Mouse (Mus musculus) stomach, embryonic 16.5 days (tissue): ENCODE measurements around the gene Hsd17b11. TPM values are rescaled to one million over a fixed set of nuclear protein-coding genes. Genes with fewer than 3 reads are reported as not detected.

ENCODE experiments used
- ATAC-seq: fragments of 200-750 bp; cut with Nextera tagmentation; 2 replicates; pipeline ENCODE4 v1.8.0; 2017; ENCODE audit warnings: moderate number of reproducible peaks, moderate TSS enrichment; ENCODE audit not compliant: insufficient read depth, low FRiP score
- H3K27ac ChIP-seq: fragments of 300-500 bp; sonication (generic); 2 replicates; pipeline ENCODE4 v1.5.1; 2014; ENCODE audit warnings: low read length
- H3K27me3 ChIP-seq: fragments of 300-500 bp; sonication (generic); 2 replicates; pipeline ENCODE4 v1.6.1; 2014; ENCODE audit warnings: low read length, control low read depth, mixed read lengths; ENCODE audit not compliant: control insufficient read depth, insufficient read depth
- H3K36me3 ChIP-seq: fragments of 300-500 bp; sonication (generic); 2 replicates; pipeline ENCODE4 v1.6.1; 2014; ENCODE audit warnings: low read length; ENCODE audit not compliant: control insufficient read depth, insufficient read depth
- H3K4me1 ChIP-seq: fragments of 300-500 bp; sonication (generic); 2 replicates; pipeline ENCODE4 v1.6.1; 2014; ENCODE audit warnings: low read length, control low read depth, mixed read lengths; ENCODE audit not compliant: control insufficient read depth, insufficient read depth
- H3K4me2 ChIP-seq: fragments of 300-500 bp; sonication (generic); 2 replicates; pipeline ENCODE4 v1.6.1; 2014; ENCODE audit warnings: low read depth, low read length, mixed read lengths
- H3K4me3 ChIP-seq: fragments of 300-500 bp; sonication (generic); replicated peaks from 2 replicates; pipeline ENCODE4 v1.5.1; 2014; ENCODE audit warnings: mild to moderate bottlenecking, low read length
- H3K9ac ChIP-seq: fragments of 300-500 bp; sonication (generic); 2 replicates; pipeline ENCODE4 v1.6.1; 2014; ENCODE audit warnings: low read length
- H3K9me3 ChIP-seq: fragments of 300-500 bp; sonication (generic); replicated peaks from 2 replicates; pipeline ENCODE4 v1.6.1; 2016; ENCODE audit warnings: low read length, control low read depth; ENCODE audit not compliant: control insufficient read depth
- WGBS: fragments of 180-500 bp; shearing (Covaris S2); extraction: QIAGEN DNeasy Blood & Tissue Kit; methylation state at CpG from one replicate; pipeline ENCODE4 v1.1.7; 2014; 5-methylcytosine and 5-hydroxymethylcytosine counted together
- polyA plus RNA-seq: library from polyadenylated mRNA; unstranded; fragments of >200 nt; fragmentation: Nextera tagmentation; extraction: Ambion mirVana; gene quantifications from 2 replicates; pipeline ENCODE4 v1.2.1, GENCODE M21; 2015

Hsd17b11 gene
- polyA plus RNA-seq: 7.0 and 7.8 TPM in 2 replicates

DNA sequence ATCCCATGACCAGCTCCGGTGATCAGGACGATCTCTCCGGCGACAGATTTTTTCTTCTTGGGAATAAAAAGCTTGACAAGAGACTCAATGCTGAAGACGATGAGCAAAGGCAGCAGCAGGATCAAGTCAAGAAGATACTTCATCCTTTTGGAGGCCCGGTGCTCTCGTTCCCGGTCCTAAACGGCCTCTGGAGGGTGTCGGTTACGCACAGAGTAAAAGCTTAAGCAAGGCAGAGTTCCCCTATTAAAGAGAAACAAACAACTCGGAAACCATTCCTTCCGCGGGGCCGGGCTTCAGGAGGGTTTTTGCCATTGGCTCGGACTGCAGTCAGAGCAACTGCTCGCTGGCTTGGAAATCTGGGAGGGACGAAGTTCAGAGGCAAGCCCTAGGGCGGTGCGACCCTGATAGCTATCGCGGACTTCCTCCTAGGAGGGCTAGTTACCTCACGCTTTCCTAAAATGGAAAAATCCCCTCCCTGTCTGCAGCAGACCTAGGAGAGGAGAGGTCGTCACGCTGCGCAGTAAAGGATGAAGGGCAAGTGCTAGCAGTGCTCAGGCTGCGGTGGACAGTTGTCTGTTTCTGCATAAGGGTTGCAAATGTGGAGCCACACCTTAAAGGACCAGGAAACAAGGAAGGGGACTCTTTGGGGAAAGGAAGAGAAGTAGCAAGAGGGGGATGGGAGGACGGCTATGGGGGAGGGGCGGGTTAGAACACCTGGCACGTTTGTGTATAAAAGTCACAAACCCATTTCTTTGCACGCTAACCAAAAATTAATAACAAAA, at the start of gene Hsd17b11:
TSS of gene Hsd17b11 (minus strand) at position 323 of the 782 bp plus-strand sequence.
- H3K36me3 ChIP-seq: no peaks in the 10 kb centered on the region
- no peaks in the 10 kb centered on the region for H3K9me3 ChIP-seq
- H3K4me3 ChIP-seq: peak within 1 kb of the TSS; percentile 57
- peak within 1 kb of the TSS; percentile 76 for H3K4me2 ChIP-seq
- H3K27ac ChIP-seq: peak within 1 kb of the TSS; percentile 92
- peaks cover 34% of the 10 kb centered on the region for H3K4me1 ChIP-seq
- 1% methylated on average over 31 of the region's 31 CpGs for WGBS
- H3K9ac ChIP-seq: peak within 1 kb of the TSS; percentile 75
- no peaks in the 10 kb centered on the region for H3K27me3 ChIP-seq
- peak; percentile 96 for ATAC-seq

DNA sequence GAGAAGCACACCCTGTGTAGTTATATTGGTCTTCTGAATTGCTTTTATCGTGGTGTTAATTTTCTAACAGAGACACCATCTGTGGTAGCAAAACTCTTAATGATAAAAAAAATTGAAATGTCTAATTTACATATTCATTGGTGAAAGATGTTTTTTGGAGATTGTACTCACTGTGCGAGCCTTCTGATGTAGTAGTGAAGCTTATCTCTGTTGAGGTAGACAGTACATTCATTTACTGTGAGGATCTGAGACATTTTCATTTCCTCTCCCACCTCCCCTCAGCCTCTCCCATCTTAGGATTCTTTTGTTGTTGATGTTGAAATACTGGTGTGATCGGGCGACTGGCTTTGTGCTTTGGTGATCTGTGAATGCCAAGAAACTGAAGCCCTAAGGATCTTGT, 49.3 kb upstream of the Hsd17b11 start:
- 75% methylated on average over 4 of the region's 4 CpGs for WGBS
- Histone ChIP-seq H3K4me3 (no peak overlapping the region), H3K27me3 (no peaks in the 10 kb centered on the region), H3K36me3 (no peaks in the 10 kb centered on the region), H3K4me1 (peaks cover 5% of the 10 kb centered on the region; the same call in 1 of the 2 replicates), H3K27ac (no peak overlapping the region), H3K9me3 (no peaks in the 10 kb centered on the region), H3K9ac (no peak overlapping the region), H3K4me2 (no peak overlapping the region)
- ATAC-seq: no peak

DNA sequence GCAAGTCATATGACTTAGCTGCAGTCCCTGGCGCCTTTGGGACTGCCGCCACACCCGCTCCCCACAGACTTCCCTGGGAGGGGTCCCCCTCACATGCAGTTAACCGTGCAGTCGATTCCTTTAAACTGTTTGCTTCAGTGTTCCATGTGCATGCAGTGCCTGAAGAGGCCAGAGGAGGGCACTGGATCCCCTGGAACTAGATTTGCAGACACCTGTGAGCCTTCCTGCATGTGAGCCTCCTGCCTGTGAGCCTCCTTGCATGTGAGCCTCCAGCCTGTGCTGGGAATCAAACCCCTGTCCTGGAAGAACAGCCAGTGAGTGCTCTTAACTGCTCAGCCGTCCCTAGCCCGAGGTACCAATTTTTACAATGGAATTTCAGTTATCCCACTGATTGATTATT, 47.0 kb upstream of the Hsd17b11 start:
- H3K36me3 ChIP-seq: peaks cover 4% of the 10 kb centered on the region

DNA sequence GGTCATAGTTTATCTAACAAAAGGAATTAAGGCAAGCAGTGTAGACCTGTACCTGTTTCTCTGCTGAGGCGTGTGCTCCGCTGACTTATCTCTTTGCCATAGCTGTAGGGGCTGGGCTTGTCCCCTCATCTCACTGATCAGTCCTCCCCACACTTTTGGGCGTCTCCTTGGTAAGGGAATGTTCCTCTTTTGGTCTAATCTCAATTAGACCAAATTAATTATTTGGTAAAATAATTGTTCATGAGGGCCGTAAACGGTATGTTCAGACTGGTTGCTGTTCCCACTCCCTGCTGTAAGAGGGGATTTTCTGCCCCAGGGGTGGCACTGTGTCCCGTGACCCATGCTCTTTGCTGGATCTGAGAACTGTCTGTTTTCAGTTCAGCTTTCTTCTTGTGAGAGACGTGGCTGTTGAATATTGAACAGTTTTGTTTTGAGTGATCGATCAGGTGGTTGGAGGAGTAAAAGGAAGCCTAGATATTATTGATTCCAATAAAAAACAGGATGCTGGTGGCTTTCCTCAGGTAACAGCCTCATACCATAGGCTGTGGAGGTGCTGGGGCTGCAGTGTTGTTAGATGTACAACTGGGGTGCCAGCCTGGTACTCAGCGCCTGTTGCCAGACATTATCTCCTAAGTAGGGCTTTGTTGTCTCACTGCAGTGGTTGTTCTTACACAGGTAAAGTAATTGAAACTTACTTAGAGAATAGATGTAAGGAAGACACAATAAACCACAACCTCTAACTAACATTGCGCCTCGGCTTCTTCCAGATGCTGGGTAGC, 41.2 kb upstream of the Hsd17b11 start:
- Histone ChIP-seq H3K4me3 (no peak overlapping the region), H3K4me2 (no peak overlapping the region), H3K27ac (no peak overlapping the region), H3K27me3 (no peaks in the 10 kb centered on the region), H3K36me3 (peaks cover 4% of the 10 kb centered on the region), H3K9ac (no peak overlapping the region), H3K9me3 (no peaks in the 10 kb centered on the region), H3K4me1 (no peaks in the 10 kb centered on the region)
- WGBS: 91% methylated on average over 11 of the region's 11 CpGs
- ATAC-seq: no peak

More for the DNA sequence above, 47.0 kb upstream of the Hsd17b11 start:
- Histone ChIP-seq H3K9me3 (no peaks in the 10 kb centered on the region), H3K27ac (no peak overlapping the region), H3K27me3 (no peaks in the 10 kb centered on the region), H3K4me1 (peaks cover 5% of the 10 kb centered on the region; the same call in 1 of the 2 replicates), H3K4me3 (no peak overlapping the region), H3K9ac (no peak overlapping the region), H3K4me2 (no peak overlapping the region)
- WGBS: 90% methylated on average over 7 of the region's 7 CpGs
- no peak for ATAC-seq

DNA sequence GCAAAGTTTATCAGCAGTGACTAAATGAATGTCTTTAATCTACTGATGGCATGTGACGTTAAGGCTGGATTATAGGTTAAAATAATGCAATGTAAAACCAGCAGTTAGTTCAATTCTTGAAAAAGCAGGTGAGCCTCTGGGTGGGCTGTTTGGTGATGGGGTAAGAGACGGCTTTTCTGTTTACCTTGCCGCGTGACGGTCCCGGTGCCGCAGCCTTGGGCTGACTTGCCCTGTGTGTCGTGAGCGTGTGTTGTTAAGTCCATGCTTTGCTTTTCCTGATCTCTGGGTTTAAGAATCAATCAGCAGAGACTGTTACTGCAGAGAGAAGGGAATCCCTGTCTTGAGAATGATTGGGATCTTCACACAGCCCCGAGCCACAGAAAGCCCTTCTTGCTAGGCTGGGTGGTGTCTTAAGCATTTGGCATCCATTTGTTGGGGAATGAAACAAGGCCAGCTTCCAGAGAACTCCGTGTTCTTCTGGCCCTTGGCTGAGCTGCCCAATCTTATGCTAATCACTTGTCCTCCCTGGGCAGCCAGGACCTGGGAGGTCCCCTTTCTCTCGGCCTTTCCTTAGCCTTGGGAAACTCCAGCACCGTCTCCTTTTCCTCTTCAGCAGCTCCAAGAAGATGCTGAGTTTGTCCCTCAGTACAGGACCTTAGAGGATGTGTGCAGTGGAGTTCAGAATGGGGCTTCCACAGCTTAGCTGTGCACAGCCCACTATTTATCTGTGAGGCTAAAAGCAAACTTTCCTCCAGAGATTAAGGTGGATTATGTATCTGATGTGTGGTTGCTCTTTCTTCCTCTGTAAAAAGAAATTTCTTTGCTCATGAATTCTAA, 40.4 kb upstream of the Hsd17b11 start:
- WGBS: 82% methylated on average over 13 of the region's 13 CpGs
- no peak overlapping the region for H3K9ac ChIP-seq
- H3K27ac ChIP-seq: no peak overlapping the region
- H3K9me3 ChIP-seq: no peaks in the 10 kb centered on the region
- no peak overlapping the region for H3K4me2 ChIP-seq
- ATAC-seq: no peak
- no peaks in the 10 kb centered on the region for H3K27me3 ChIP-seq
- H3K4me3 ChIP-seq: no peak overlapping the region
- peaks cover 4% of the 10 kb centered on the region for H3K36me3 ChIP-seq
- H3K4me1 ChIP-seq: no peaks in the 10 kb centered on the region

DNA sequence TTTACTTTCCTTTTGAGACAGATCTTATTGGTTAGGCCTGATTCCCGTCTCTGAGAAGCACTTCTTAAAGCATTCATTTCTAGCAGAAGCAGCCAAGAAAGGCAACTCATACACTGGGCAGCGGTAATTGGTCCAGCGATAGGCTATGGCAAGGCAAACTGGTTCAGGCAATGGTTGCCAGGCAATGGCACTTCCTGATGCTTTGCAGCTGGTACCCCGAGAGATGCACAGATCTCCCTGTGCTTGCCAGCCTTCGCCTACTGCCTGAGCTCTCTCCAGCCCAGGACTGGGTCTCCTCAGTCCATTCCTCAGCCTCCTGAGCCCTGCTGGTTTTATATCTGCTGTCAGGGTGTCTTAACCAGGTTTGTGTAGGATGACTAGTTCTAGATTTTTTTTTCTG, 38.7 kb upstream of the Hsd17b11 start:
- no peaks in the 10 kb centered on the region for H3K9me3 ChIP-seq
- H3K27ac ChIP-seq: no peak overlapping the region
- 85% methylated on average over 5 of the region's 5 CpGs for WGBS

DNA sequence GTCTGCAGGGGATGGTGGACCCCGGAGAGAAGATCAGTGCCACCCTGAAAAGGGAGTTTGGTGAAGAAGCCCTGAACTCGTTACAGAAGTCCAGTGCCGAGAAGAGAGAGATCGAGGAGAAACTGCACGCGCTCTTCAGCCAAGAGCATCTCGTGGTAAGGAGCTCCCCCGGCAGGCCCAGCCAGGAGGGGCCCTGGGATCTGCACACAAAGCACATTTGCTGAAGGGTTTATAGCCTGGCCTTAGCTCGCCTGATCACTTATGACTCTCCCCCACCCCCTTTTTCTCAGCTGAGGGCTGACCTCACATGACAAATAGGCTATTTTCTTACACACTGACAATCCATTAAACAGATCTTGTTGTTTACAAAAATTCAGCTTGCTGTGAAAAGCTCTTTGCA, 37.9 kb upstream of the Hsd17b11 start:
- ATAC-seq: peak; percentile 64; the same call in 1 of the 2 replicates

More for the DNA sequence above, 38.7 kb upstream of the Hsd17b11 start:
- ATAC-seq: no peak
- H3K27me3 ChIP-seq: no peaks in the 10 kb centered on the region
- no peak overlapping the region for H3K4me3 ChIP-seq
- H3K9ac ChIP-seq: no peak overlapping the region
- peaks cover 4% of the 10 kb centered on the region for H3K36me3 ChIP-seq
- no peaks in the 10 kb centered on the region for H3K4me1 ChIP-seq
- no peak overlapping the region for H3K4me2 ChIP-seq

DNA sequence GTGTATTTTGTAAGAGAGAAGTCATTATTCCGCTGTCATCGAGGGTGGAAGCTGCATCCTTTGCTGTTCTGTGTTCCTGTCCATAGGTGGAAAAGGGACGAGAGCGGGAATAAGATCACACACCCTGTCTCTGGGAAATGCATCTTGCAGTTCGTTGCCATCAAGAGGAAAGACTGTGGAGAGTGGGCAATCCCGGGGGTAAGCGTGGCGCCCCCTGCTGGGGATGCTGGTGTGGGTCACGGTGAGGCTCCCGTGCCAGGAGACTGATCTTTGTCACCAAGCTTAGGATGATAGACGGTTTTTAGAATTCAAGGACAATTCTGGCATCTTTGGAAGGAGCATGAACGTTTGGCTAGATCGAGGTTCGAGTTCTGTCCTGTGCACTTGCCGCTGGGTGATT, 36.3 kb upstream of the Hsd17b11 start:
- no peak overlapping the region for H3K4me2 ChIP-seq
- no peaks in the 10 kb centered on the region for H3K4me1 ChIP-seq
- no peaks in the 10 kb centered on the region for H3K9me3 ChIP-seq
- no peak for ATAC-seq
- 67% methylated on average over 15 of the region's 15 CpGs for WGBS
- no peak overlapping the region for H3K27ac ChIP-seq
- no peak overlapping the region for H3K4me3 ChIP-seq
- no peak overlapping the region for H3K9ac ChIP-seq
- H3K36me3 ChIP-seq: no peaks in the 10 kb centered on the region
- H3K27me3 ChIP-seq: no peaks in the 10 kb centered on the region

More for the DNA sequence above, 37.9 kb upstream of the Hsd17b11 start:
- no peak overlapping the region for H3K4me3 ChIP-seq
- 0 out of 2 replicates have a peak overlapping the region, but pooled peaks have one; percentile 23 for H3K9ac ChIP-seq
- 74% methylated on average over 9 of the region's 9 CpGs for WGBS
- peak overlapping the region; percentile 28; the same call in 1 of the 2 replicates for H3K27ac ChIP-seq
- no peaks in the 10 kb centered on the region for H3K4me1 ChIP-seq
- H3K4me2 ChIP-seq: no peak overlapping the region
- no peaks in the 10 kb centered on the region for H3K27me3 ChIP-seq
- H3K36me3 ChIP-seq: no peaks in the 10 kb centered on the region
- no peaks in the 10 kb centered on the region for H3K9me3 ChIP-seq
